Mouse (Mus musculus) cerebellum, adult 2 months (tissue): ENCODE measurements around the gene Rtn3.

Experiments
- CTCF ChIP-seq: fragments of 200-500 bp; IDR thresholded peaks from 2 replicates; pipeline ENCODE4 v1.5.1; 2011; ENCODE audit warnings: low read depth, mild to moderate bottlenecking, control low read depth, low read length, moderate library complexity, borderline replicate concordance; ENCODE audit not compliant: insufficient read depth
- POLR2A ChIP-seq: fragments of 200-500 bp; IDR thresholded peaks from 2 replicates; pipeline ENCODE4 v1.6.1; 2011; ENCODE audit warnings: low read length, control low read depth, borderline replicate concordance; ENCODE audit not compliant: insufficient read depth

- TF ChIP-seq CTCF (no peak), POLR2A (no peak)
These were observed 849 bp downstream of the Rtn3 start for GRCm38 (mm10) chr19:7482266-7482598.
